Mouse (Mus musculus) megakaryocyte, adult 5-6 weeks (primary cell): ENCODE data around the gene Fam117b. TPM values are rescaled to one million over a fixed set of nuclear protein-coding genes. Genes with fewer than 3 reads are reported as not detected.

Source experiments
- ATAC-seq: 2 replicates; pipeline ENCODE4 v1.8.0; 2016; ENCODE audit warnings: mild to moderate bottlenecking, inconsistent platforms; ENCODE audit not compliant: poor library complexity, severe bottlenecking
- total RNA-seq, 2 experiments: library from RNA; stranded (forward) in 1 of 2; stranded (reverse) in 1 of 2; fragments of 153-499, 151-499 nt in 1 of 2; fragments of 221-1000, 200-1000 nt in 1 of 2; gene quantifications; 2 replicates each; pipeline versions ENCODE4 v1.2.3 to v1.2.4; 2015 to 2017

Gene Fam117b
- total RNA-seq (2015) = 40.4 and 43.9 TPM in 2 replicates
- total RNA-seq (2017) = 40.7 and 48.4 TPM in 2 replicates

- ATAC-seq = peak; percentile 89
These were observed at the start of gene Fam117b for GRCm38 (mm10) chr1:59912413-59913157. Gene Fam117b (plus strand): TSS chr1:59913006.

GRCm38 (mm10) chr1:59868041-59868440, 44.8 kb upstream of the Fam117b start:
- no peak for ATAC-seq

GRCm38 (mm10) chr1:59874023-59874422, 38.8 kb upstream of the Fam117b start:
- no peak for ATAC-seq

- ATAC-seq = no peak
These were observed 34.7 kb upstream of the Fam117b start for GRCm38 (mm10) chr1:59878098-59878497.

- peak; percentile 96 for ATAC-seq
These were observed 29.3 kb upstream of the Fam117b start for GRCm38 (mm10) chr1:59883349-59884134.

- no peak for ATAC-seq
These were observed 25.9 kb upstream of the Fam117b start for GRCm38 (mm10) chr1:59886899-59887298.

- ATAC-seq = no peak
These were observed 24.8 kb upstream of the Fam117b start for GRCm38 (mm10) chr1:59888018-59888417.

- no peak for ATAC-seq
These were observed 21.6 kb upstream of the Fam117b start for GRCm38 (mm10) chr1:59891185-59891584.

- ATAC-seq = no peak
These were observed 20.0 kb upstream of the Fam117b start for GRCm38 (mm10) chr1:59892777-59893176.

- ATAC-seq = no peak
These were observed 18.8 kb upstream of the Fam117b start for GRCm38 (mm10) chr1:59894025-59894424.

- ATAC-seq = peak; percentile 84
These were observed 17.4 kb upstream of the Fam117b start for GRCm38 (mm10) chr1:59895456-59895855.

GRCm38 (mm10) chr1:59897147-59897798, 15.5 kb upstream of the Fam117b start:
- ATAC-seq = no peak

- no peak for ATAC-seq
These were observed 13.1 kb upstream of the Fam117b start for GRCm38 (mm10) chr1:59899679-59900078.

- no peak for ATAC-seq
These were observed 11.5 kb upstream of the Fam117b start for GRCm38 (mm10) chr1:59901082-59901876.

- ATAC-seq = no peak
These were observed 10.2 kb upstream of the Fam117b start for GRCm38 (mm10) chr1:59902634-59903033.

GRCm38 (mm10) chr1:59904630-59905295, 8.0 kb upstream of the Fam117b start:
- no peak for ATAC-seq

GRCm38 (mm10) chr1:59905916-59906315, 6.9 kb upstream of the Fam117b start:
- no peak for ATAC-seq

- ATAC-seq = peak; percentile 74
These were observed 5.8 kb upstream of the Fam117b start for GRCm38 (mm10) chr1:59906819-59907521.

- ATAC-seq = no peak
These were observed 5.1 kb upstream of the Fam117b start for GRCm38 (mm10) chr1:59907700-59908099.
